Mouse (Mus musculus) hindbrain, embryonic 13.5 days (tissue): ENCODE measurements around the gene Rab3il1. TPM values are rescaled to one million over a fixed set of nuclear protein-coding genes. Genes with fewer than 3 reads are reported as not detected.
"Not testable (repeated sequence)": the region's sequence is repeated elsewhere in the genome, so short reads cannot be mapped to it uniquely, and the experiment has no call there.

Experiments
- ATAC-seq: fragments of 200-750 bp; cut with Nextera tagmentation; 2 replicates; pipeline ENCODE4 v1.8.0; 2017; ENCODE audit warnings: moderate TSS enrichment; ENCODE audit not compliant: low FRiP score
- H3K27ac ChIP-seq: fragments of 300-500 bp; sonication (generic); 2 replicates; pipeline ENCODE4 v1.5.1; 2015; ENCODE audit warnings: inconsistent platforms, mild to moderate bottlenecking, moderate library complexity
- H3K27me3 ChIP-seq: fragments of 300-500 bp; sonication (generic); 2 replicates; pipeline ENCODE4 v1.6.1; 2015; ENCODE audit warnings: mild to moderate bottlenecking, inconsistent platforms
- H3K36me3 ChIP-seq: fragments of 300-500 bp; sonication (generic); 2 replicates; pipeline ENCODE4 v1.6.1; 2015; ENCODE audit warnings: mild to moderate bottlenecking, inconsistent platforms
- H3K4me1 ChIP-seq: fragments of 300-500 bp; sonication (generic); replicated peaks from 2 replicates; pipeline ENCODE4 v1.6.1; 2015; ENCODE audit warnings: inconsistent platforms
- H3K4me2 ChIP-seq: fragments of 300-500 bp; sonication (generic); 2 replicates; pipeline ENCODE4 v1.6.1; 2015; ENCODE audit warnings: inconsistent platforms, mild to moderate bottlenecking, moderate library complexity
- H3K4me3 ChIP-seq: fragments of 300-500 bp; sonication (generic); 2 replicates; pipeline ENCODE4 v1.5.1; 2015; ENCODE audit warnings: mild to moderate bottlenecking, inconsistent platforms
- H3K9ac ChIP-seq: fragments of 300-500 bp; sonication (generic); 2 replicates; pipeline ENCODE4 v1.6.1; 2015; ENCODE audit warnings: mild to moderate bottlenecking, inconsistent platforms
- H3K9me3 ChIP-seq: fragments of 300-500 bp; sonication (generic); 2 replicates; pipeline ENCODE4 v1.6.1; 2016; ENCODE audit warnings: inconsistent platforms
- WGBS: fragments of 180-500 bp; shearing (Covaris S2); methylation state at CpG from one replicate; pipeline ENCODE4 v1.1.7; 2015; 5-methylcytosine and 5-hydroxymethylcytosine counted together
- polyA plus RNA-seq: library from polyadenylated mRNA; unstranded; fragments of >200 nt; fragmentation: Nextera tagmentation; extraction: Ambion mirVana; gene quantifications from 2 replicates; pipeline ENCODE4 v1.2.1, GENCODE M21; 2015

The Rab3il1 gene
- polyA plus RNA-seq, 1 experiment from 2014 or later, result 22.6 TPM

DNA sequence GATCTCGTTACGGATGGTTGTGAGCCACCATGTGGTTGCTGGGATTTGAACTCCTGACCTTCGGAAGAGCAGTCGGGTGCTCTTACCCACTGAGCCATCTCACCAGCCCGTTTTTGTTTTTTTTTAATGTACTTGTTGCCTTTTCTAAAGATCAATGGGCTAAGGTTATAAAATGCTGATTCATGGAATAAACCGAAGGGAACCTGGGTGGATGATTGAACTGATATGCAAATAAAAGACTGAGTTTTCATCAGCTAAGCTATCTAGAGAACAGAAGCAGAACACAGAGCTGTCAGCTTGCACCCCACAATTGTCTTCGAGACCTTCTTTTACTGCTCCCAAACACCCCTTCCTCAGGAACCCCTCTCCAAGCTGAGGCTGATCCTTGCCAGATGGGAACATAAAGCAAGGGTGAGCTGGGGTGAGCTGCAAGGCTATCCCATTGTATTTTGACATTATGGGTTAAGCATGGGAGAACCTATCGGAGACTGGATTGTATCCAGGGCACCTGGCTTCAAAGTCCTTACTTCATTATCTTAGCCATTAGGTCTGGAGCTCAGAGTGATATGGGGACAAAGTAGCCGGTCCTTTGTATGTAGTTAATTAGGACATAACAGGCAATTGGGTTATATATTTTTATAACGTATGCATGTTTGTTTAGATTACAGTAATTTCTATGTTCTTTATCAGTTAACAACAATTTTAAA is 33.2 kb upstream of the Rab3il1 start:
- H3K9ac ChIP-seq, result no peak overlapping the region
- no peaks in the 10 kb centered on the region for H3K9me3 ChIP-seq
- no peaks in the 10 kb centered on the region for H3K4me1 ChIP-seq
- WGBS, result 82% methylated on average over 10 of the region's 10 CpGs
- H3K4me3 ChIP-seq, result no peak overlapping the region
- H3K4me2 ChIP-seq, result no peak overlapping the region
- H3K36me3 ChIP-seq, result no peaks in the 10 kb centered on the region
- H3K27ac ChIP-seq, result no peak overlapping the region
- no peak for ATAC-seq
- no peaks in the 10 kb centered on the region for H3K27me3 ChIP-seq

- 65% methylated on average over 2 of the region's 2 CpGs for WGBS
- H3K27ac ChIP-seq, ATAC-seq, H3K4me1 ChIP-seq, H3K4me2 ChIP-seq, H3K4me3 ChIP-seq, H3K36me3 ChIP-seq, H3K9me3 ChIP-seq, H3K9ac ChIP-seq, H3K27me3 ChIP-seq: not testable (repeated sequence)
Observed at GRCm38 (mm10) chr19:9974853-9975252, 26.6 kb upstream of the Rab3il1 start.

GRCm38 (mm10) chr19:9977085-9977484 is 24.4 kb upstream of the Rab3il1 start:
- H3K4me1 ChIP-seq, result peaks cover 7% of the 10 kb centered on the region
- H3K27me3 ChIP-seq, result no peaks in the 10 kb centered on the region
- H3K9me3 ChIP-seq, result no peaks in the 10 kb centered on the region
- ATAC-seq, result no peak
- H3K4me3 ChIP-seq, result no peak overlapping the region
- no peaks in the 10 kb centered on the region for H3K36me3 ChIP-seq
- no peak overlapping the region for H3K4me2 ChIP-seq
- H3K9ac ChIP-seq, result no peak overlapping the region
- H3K27ac ChIP-seq, result no peak overlapping the region
- 88% methylated on average over 10 of the region's 10 CpGs for WGBS

DNA sequence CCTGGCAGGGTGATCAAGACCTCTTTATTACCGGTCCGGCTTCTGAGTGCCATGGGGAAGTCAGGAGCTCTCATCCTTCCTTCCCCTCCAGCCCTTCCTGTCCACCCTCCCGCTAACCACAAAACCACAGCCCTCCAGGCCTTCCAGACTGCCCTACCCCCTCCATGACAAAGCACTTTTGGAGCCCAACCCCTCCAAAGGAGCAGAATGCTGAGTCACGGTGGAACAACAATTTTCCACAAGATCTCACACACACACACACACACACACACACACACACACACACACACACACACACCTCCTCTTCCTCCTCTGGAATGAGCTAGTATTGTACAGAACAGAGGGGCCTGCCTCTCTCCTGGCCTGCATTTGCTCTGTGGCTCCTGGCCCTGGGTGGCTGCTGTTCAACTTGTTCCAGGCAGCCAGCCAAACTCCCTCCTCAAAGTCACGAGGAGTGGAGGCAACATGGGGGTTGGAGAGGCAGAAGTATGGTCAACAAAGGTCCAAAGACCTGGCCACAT is 23.0 kb upstream of the Rab3il1 start:
- H3K9ac ChIP-seq, result no peak overlapping the region
- no peaks in the 10 kb centered on the region for H3K27me3 ChIP-seq
- no peaks in the 10 kb centered on the region for H3K9me3 ChIP-seq
- H3K4me1 ChIP-seq, result peaks cover 11% of the 10 kb centered on the region
- H3K36me3 ChIP-seq, result no peaks in the 10 kb centered on the region
- ATAC-seq, result no peak
- no peak overlapping the region for H3K4me3 ChIP-seq
- H3K4me2 ChIP-seq, result no peak overlapping the region
- H3K27ac ChIP-seq, result no peak overlapping the region
- 63% methylated on average over 5 of the region's 5 CpGs for whole genome bisulfite sequencing

DNA sequence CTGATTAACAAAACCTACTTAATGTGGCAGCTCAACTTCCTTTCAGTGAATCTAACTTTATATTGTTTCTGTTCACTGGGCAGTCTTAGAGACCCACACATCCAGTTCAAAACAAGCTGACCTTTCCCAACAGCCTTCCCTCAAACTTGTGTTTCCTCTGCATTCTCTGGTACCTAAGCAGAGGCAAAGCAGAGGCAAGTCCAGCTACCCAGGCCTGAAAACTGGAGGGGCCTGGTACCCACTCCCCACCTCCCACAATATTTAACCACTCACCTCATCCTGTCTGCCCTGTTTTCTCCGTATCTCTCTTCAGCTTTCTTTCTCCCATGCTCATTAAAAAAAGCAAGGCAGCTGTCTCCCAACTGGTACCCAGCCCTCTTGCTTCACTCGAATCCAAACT is 22.3 kb upstream of the Rab3il1 start:
- Histone ChIP-seq H3K36me3 (peaks cover 3% of the 10 kb centered on the region; the same call in 1 of the 2 replicates), H3K9me3 (no peaks in the 10 kb centered on the region), H3K9ac (no peak overlapping the region), H3K27me3 (no peaks in the 10 kb centered on the region), H3K4me2 (no peak overlapping the region), H3K27ac (no peak overlapping the region), H3K4me3 (no peak overlapping the region), H3K4me1 (peaks cover 18% of the 10 kb centered on the region)
- WGBS, result 85% methylated on average over 2 of the region's 2 CpGs
- no peak for ATAC-seq

DNA sequence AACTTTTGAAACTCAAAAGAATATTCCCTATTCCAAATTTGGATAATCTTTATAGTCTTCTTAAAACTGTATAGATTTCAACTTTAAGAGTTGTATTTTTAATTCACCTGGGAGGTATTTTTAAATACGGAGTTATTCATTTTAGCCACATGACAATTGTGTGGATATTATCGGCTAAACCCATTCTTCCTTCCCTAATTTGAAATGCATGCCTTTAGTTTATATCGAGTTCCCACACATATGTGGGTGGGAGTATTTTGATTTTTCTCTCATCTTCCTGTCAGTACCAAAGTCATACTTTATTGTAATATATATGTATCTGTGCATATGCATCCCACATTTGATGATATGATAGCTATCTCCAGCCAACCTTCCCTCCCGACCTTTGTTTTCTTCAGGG is 21.2 kb upstream of the Rab3il1 start, which contains the start of gene Fth1:
Fth1 (plus strand) TSS at position 341 of the 400 bp plus-strand sequence.
- 0 out of 2 replicates have a peak within 1 kb of the TSS, but pooled peaks have one; percentile 73 for H3K9ac ChIP-seq
- peaks cover 14% of the 10 kb centered on the region for H3K36me3 ChIP-seq
- no peak within 1 kb of the TSS; the same call in 1 of the 2 replicates for H3K4me3 ChIP-seq
- no peak within 1 kb of the TSS for H3K27ac ChIP-seq
- peak within 1 kb of the TSS; percentile 87; the same call in 1 of the 2 replicates for H3K4me2 ChIP-seq
- 92% methylated on average over 4 of the region's 4 CpGs for WGBS
- H3K27me3 ChIP-seq, result no peaks in the 10 kb centered on the region
- no peaks in the 10 kb centered on the region for H3K9me3 ChIP-seq
- no peak for ATAC-seq
- H3K4me1 ChIP-seq, result peaks cover 24% of the 10 kb centered on the region

DNA sequence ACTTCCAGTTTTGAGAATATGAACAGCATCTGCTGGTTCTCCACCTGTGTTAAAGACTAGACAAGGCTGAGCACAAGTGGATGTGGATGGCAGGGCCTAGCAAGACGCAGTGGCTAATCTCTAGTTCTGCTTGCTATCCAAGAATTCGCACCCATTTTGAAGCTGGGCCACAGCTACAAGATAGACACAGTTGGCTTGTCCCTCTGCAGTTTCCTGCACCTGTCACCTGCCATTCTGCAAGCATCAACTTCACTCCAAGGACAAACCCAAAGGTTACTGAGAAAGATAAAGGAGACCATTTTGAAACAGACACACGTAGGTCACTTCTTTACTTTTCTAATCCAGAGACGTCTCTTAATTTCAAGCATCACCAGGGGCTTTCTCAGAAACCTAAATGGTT is 19.8 kb upstream of the Rab3il1 start:
- peak overlapping the region; percentile 79 for H3K4me3 ChIP-seq
- no peak for ATAC-seq
- peaks cover 24% of the 10 kb centered on the region for H3K4me1 ChIP-seq
- peak overlapping the region; percentile 87 for H3K4me2 ChIP-seq
- peak overlapping the region; percentile 73 for H3K9ac ChIP-seq
- H3K36me3 ChIP-seq, result peaks cover 27% of the 10 kb centered on the region
- no peaks in the 10 kb centered on the region for H3K27me3 ChIP-seq
- H3K9me3 ChIP-seq, result no peaks in the 10 kb centered on the region
- H3K27ac ChIP-seq, result peak overlapping the region; percentile 93
- WGBS, result 71% methylated on average over 4 of the region's 4 CpGs

- under 1% methylated on average over 59 of the region's 59 CpGs for WGBS
- ATAC-seq, result peak; percentile 99
- Histone ChIP-seq H3K9ac (peak overlapping the region; percentile 91), H3K4me3 (peak overlapping the region; percentile 79), H3K27ac (peak overlapping the region; percentile 95), H3K4me1 (peaks cover 24% of the 10 kb centered on the region), H3K36me3 (peaks cover 27% of the 10 kb centered on the region), H3K4me2 (peak overlapping the region; percentile 87), H3K9me3 (no peaks in the 10 kb centered on the region), H3K27me3 (no peaks in the 10 kb centered on the region)
Observed at GRCm38 (mm10) chr19:9982151-9982851, 19.2 kb upstream of the Rab3il1 start.

- peak overlapping the region; percentile 91 for H3K9ac ChIP-seq
- H3K36me3 ChIP-seq, result peaks cover 27% of the 10 kb centered on the region
- H3K27me3 ChIP-seq, result no peaks in the 10 kb centered on the region
- under 1% methylated on average over 31 of the region's 31 CpGs for WGBS
- H3K4me3 ChIP-seq, result peak overlapping the region; percentile 79
- H3K4me2 ChIP-seq, result peak overlapping the region; percentile 87
- H3K9me3 ChIP-seq, result no peaks in the 10 kb centered on the region
- peak overlapping the region; percentile 95 for H3K27ac ChIP-seq
- ATAC-seq, result peak; percentile 88
- H3K4me1 ChIP-seq, result peaks cover 24% of the 10 kb centered on the region
Observed at GRCm38 (mm10) chr19:9982852-9983542, 18.5 kb upstream of the Rab3il1 start.

DNA sequence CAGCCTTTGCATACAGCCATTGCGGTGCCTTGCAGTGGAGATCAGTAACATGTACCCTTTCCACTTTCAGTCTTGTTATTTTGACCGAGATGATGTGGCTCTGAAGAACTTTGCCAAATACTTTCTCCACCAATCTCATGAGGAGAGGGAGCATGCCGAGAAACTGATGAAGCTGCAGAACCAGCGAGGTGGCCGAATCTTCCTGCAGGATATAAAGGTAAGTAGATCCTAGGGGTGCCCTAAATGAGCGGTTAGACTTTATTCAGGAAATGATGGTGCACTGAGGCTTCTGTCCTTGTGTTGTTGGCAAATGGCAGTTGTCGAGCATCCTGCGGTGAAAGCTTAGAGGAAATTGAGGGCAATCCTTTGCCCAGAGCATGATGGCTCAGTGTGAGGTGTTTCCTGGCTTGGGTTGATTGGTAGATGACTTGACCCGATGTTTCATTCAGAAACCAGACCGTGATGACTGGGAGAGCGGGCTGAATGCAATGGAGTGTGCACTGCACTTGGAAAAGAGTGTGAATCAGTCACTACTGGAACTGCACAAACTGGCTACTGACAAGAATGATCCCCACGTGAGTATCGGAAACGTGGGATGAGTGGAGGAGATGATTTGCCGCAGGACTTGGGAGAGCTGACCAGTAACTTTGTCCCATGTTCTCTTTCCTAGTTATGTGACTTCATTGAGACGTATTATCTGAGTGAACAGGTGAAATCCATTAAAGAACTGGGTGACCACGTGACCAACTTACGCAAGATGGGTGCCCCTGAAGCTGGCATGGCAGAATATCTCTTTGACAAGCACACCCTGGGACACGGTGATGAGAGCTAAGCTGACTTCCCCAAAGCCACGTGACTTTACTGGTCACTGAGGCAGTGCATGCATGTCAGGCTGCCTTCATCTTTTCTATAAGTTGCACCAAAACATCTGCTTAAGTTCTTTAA is 17.1 kb upstream of the Rab3il1 start:
- H3K9ac ChIP-seq, result no peak overlapping the region

DNA sequence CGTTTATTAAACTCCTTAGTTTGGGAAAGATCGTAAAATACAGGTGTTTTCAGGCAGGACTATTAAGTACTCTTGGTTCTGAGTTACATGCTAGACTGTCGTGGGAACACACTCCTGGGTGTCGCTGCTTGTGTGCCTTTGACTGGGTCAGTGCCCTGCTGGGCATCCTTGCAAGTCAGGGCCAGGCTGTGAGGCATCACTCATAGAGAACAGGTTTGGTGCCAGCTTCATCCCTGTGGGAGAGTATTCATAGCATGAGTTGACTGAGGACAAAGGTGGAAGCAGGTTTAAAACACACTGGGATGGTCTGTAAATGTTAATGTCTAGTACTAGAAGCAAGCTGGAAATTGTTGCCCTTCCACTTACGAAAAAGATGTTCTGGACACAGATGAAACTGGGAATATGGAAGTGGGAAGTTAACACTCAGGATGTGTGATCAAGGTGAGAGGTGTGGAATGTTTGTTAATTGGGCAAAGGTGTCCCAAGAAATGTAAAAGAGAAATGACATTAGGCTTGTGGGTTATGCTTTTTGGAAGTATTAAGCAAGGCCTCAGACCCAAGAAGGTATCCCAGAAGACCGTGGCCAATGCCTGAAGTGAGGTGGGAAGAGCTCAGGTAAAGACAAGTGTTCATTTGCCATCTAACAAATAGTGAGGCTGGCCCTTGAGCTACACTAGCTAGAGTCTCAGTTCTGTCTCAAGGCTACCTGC is 16.1 kb upstream of the Rab3il1 start:
- WGBS, result 95% methylated on average over 6 of the region's 6 CpGs
- Histone ChIP-seq H3K36me3 (peaks cover 27% of the 10 kb centered on the region), H3K27me3 (no peaks in the 10 kb centered on the region)

More for the DNA sequence above, 17.1 kb upstream of the Rab3il1 start:
- H3K27ac ChIP-seq, result no peak overlapping the region
- H3K36me3 ChIP-seq, result peaks cover 27% of the 10 kb centered on the region
- ATAC-seq, result no peak
- H3K9me3 ChIP-seq, result no peaks in the 10 kb centered on the region
- 96% methylated on average over 20 of the region's 20 CpGs for WGBS
- no peaks in the 10 kb centered on the region for H3K27me3 ChIP-seq
- peaks cover 24% of the 10 kb centered on the region for H3K4me1 ChIP-seq
- H3K4me2 ChIP-seq, result peak overlapping the region; percentile 87
- H3K4me3 ChIP-seq, result peak overlapping the region; percentile 79

More for the DNA sequence above, 16.1 kb upstream of the Rab3il1 start:
- H3K4me3 ChIP-seq, result no peak overlapping the region
- H3K4me2 ChIP-seq, result no peak overlapping the region
- H3K4me1 ChIP-seq, result peaks cover 24% of the 10 kb centered on the region
- no peak overlapping the region for H3K27ac ChIP-seq
- H3K9ac ChIP-seq, result no peak overlapping the region
- H3K9me3 ChIP-seq, result no peaks in the 10 kb centered on the region
- no peak for ATAC-seq
